Mouse (Mus musculus): ENCODE data around the gene Noxo1. TPM values are rescaled to one million over a fixed set of nuclear protein-coding genes. Genes with fewer than 3 reads are reported as not detected.

Gene Noxo1
- polyA plus RNA-seq, 1 experiment = 0.34 TPM

DNA sequence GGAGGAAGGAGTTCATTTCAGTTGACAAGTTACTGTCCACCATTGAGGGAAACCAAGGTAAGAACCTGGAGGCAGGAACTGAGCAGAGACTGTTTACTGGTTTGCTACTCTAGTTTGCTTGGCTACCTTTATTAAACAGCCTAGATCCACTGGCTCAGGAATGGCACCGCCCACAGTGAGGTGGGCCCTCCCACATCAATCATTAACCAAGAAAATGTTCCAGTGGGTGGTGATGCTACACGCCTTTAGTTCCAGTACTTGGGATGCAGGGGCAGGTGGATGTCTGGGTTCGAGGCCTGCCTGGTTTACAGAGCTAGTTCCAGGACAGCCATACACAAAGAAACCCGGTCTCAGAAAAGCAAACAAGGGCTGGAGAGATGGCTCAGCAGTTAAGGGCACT, 42.2 kb downstream of the Noxo1 start:
- no peaks in the 10 kb centered on the region for H3K27me3 ChIP-seq (ENCODE audit: control insufficient read depth, insufficient read depth, insufficient read length)
- no peaks in the 10 kb centered on the region for H3K79me3 ChIP-seq (ENCODE audit: low read depth)
- H3K4me3 ChIP-seq (ENCODE audit: insufficient read depth, poor library complexity, severe bottlenecking) = no peak overlapping the region
- H3K36me3 ChIP-seq (ENCODE audit: control insufficient read depth, insufficient read depth) = no peaks in the 10 kb centered on the region
- no peak for TF ChIP-seq MYOD1 (IDR thresholded peaks at IDR 0.05; ENCODE audit: control insufficient read depth, insufficient read length, low read depth)
- TF ChIP-seq USF1 (IDR thresholded peaks at IDR 0.05; ENCODE audit: low read depth) = no peak
- no peak for TF ChIP-seq CEBPB (IDR thresholded peaks at IDR 0.05; ENCODE audit: low read depth)
- no peak for TF ChIP-seq CTCF (IDR thresholded peaks at IDR 0.05; ENCODE audit: control insufficient read depth, insufficient read depth, insufficient read length)
- no peak for TF ChIP-seq FOSL1 (IDR thresholded peaks at IDR 0.05; ENCODE audit: insufficient read depth, low read length, poor library complexity, severe bottlenecking)
- TF ChIP-seq MYOG (IDR thresholded peaks at IDR 0.05; ENCODE audit: control insufficient read depth, extremely low read depth, insufficient read length) = no peak
- no peaks in the 10 kb centered on the region for H3K79me2 ChIP-seq (ENCODE audit: control insufficient read depth, insufficient read depth)
- no peak overlapping the region for H3ac ChIP-seq (ENCODE audit: control insufficient read depth, insufficient read length, low read depth)

DNA sequence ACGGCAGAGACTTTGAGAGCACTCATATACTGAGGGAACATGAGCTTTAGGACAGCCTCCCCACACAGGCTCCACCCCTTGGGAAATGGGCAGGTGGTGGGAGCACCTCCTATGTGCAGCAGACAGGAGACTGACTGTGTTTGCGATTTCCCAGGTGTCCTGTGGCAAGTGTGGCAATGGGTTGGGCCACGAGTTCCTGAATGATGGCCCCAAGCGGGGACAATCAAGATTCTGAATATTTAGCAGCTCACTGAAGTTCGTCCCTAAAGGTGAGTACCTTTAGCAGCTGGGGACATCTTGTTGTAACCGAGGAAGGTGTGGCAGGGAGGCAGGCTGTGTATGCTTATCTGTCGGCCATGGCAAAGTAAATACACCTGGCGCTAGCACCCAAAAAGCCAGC, 43.9 kb downstream of the Noxo1 start:
- H3K27me3 ChIP-seq (ENCODE audit: control insufficient read depth, insufficient read depth, insufficient read length) = no peaks in the 10 kb centered on the region

DNA sequence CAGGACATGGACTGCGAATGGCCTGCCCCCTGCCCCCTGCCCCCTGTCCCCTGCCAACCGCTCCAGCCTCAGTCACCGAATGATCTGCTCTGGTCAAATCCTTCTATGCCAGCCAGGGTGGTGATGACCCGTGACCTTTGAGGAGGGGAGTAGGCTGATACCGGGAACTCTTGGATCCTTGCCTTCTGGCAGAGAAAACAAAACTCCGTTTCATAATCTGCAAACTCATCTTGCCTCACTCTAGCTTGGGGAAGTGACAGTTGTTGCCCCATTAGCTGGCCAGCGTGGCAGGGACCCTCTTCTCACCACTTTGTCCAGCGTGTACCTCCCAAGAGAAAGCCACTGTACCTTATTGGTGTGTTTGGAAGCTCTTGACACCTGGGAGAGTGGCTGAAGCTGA, 46.3 kb downstream of the Noxo1 start:
- H3K36me3 ChIP-seq (ENCODE audit: control insufficient read depth, insufficient read depth) = no peaks in the 10 kb centered on the region

More for the DNA sequence above, 43.9 kb downstream of the Noxo1 start:
- Histone ChIP-seq H3K79me2 (ENCODE audit: control insufficient read depth, insufficient read depth) (no peaks in the 10 kb centered on the region), H3K79me3 (ENCODE audit: low read depth) (no peaks in the 10 kb centered on the region), H3ac (ENCODE audit: control insufficient read depth, insufficient read length, low read depth) (no peak overlapping the region), H3K4me3 (ENCODE audit: insufficient read depth, poor library complexity, severe bottlenecking) (no peak overlapping the region), H3K36me3 (ENCODE audit: control insufficient read depth, insufficient read depth) (no peaks in the 10 kb centered on the region)
- TF ChIP-seq CTCF (IDR thresholded peaks at IDR 0.05; ENCODE audit: control insufficient read depth, insufficient read depth, insufficient read length) (no peak), MYOG (IDR thresholded peaks at IDR 0.05; ENCODE audit: control insufficient read depth, extremely low read depth, insufficient read length) (no peak), FOSL1 (IDR thresholded peaks at IDR 0.05; ENCODE audit: insufficient read depth, low read length, poor library complexity, severe bottlenecking) (no peak), USF1 (IDR thresholded peaks at IDR 0.05; ENCODE audit: low read depth) (no peak), MYOD1 (IDR thresholded peaks at IDR 0.05; ENCODE audit: control insufficient read depth, insufficient read length, low read depth) (no peak), CEBPB (IDR thresholded peaks at IDR 0.05; ENCODE audit: low read depth) (no peak), MAX (IDR thresholded peaks at IDR 0.05) (no peak)

DNA sequence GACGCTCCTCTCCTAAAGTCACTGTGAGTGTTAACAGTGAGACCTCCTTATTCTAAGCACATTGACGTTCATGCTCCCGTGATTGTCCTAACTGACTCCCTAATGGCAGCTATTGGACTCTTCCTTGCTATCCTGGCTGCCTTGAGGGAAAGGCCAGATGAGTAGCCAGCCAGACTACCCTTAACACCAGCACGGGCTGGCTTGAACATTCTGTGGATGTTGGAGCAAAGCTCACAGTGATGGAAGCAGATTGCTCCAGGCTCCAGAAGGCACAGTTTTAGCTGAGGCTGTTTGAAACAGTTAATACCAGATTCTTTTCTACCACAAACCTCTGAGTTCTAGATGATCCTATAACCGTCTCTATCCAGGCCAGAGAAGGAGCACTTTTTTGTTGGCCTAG, 47.9 kb downstream of the Noxo1 start:
- H3K79me2 ChIP-seq (ENCODE audit: control insufficient read depth, insufficient read depth) = no peaks in the 10 kb centered on the region
- TF ChIP-seq MYOG (IDR thresholded peaks at IDR 0.05; ENCODE audit: control insufficient read depth, extremely low read depth, insufficient read length) = no peak
- no peak for TF ChIP-seq USF1 (IDR thresholded peaks at IDR 0.05; ENCODE audit: low read depth)
- no peak for TF ChIP-seq FOSL1 (IDR thresholded peaks at IDR 0.05; ENCODE audit: insufficient read depth, low read length, poor library complexity, severe bottlenecking)
- H3K36me3 ChIP-seq (ENCODE audit: control insufficient read depth, insufficient read depth) = no peaks in the 10 kb centered on the region
- no peak overlapping the region for H3K4me3 ChIP-seq (ENCODE audit: insufficient read depth, poor library complexity, severe bottlenecking)
- H3K27me3 ChIP-seq (ENCODE audit: control insufficient read depth, insufficient read depth, insufficient read length) = no peaks in the 10 kb centered on the region
- no peak overlapping the region for H3ac ChIP-seq (ENCODE audit: control insufficient read depth, insufficient read length, low read depth)
- H3K79me3 ChIP-seq (ENCODE audit: low read depth) = no peaks in the 10 kb centered on the region

More for the DNA sequence above, 46.3 kb downstream of the Noxo1 start:
- H3ac ChIP-seq (ENCODE audit: control insufficient read depth, insufficient read length, low read depth) = no peak overlapping the region
- no peak overlapping the region for H3K4me3 ChIP-seq (ENCODE audit: insufficient read depth, poor library complexity, severe bottlenecking)
- H3K79me3 ChIP-seq (ENCODE audit: low read depth) = no peaks in the 10 kb centered on the region
- H3K79me2 ChIP-seq (ENCODE audit: control insufficient read depth, insufficient read depth) = no peaks in the 10 kb centered on the region
- no peaks in the 10 kb centered on the region for H3K27me3 ChIP-seq (ENCODE audit: control insufficient read depth, insufficient read depth, insufficient read length)
- TF ChIP-seq MYOG (IDR thresholded peaks at IDR 0.05; ENCODE audit: control insufficient read depth, extremely low read depth, insufficient read length) (no peak), MYOD1 (IDR thresholded peaks at IDR 0.05; ENCODE audit: control insufficient read depth, insufficient read length, low read depth) (no peak), CEBPB (IDR thresholded peaks at IDR 0.05; ENCODE audit: low read depth) (no peak), FOSL1 (IDR thresholded peaks at IDR 0.05; ENCODE audit: insufficient read depth, low read length, poor library complexity, severe bottlenecking) (no peak)

DNA sequence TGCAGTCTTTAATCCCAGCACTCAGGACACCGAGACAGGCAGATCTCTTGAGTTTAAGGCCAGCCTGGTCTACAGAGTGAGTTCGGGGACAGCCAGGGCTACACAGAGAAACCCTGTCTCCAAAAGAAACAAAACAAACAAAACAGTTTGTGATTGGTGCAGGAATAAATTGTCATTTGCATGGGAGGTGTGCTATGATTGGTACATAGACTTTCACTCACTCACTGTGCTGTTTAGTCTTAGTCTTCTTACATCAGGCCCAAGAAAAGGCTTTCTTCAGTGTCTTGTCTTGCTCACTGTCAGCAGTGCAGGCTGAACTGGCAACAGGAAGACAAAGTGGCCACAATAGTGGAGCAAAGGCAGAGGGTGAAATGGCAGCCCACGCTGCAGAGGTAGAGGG, 48.3 kb downstream of the Noxo1 start:
- no peaks in the 10 kb centered on the region for H3K79me2 ChIP-seq (ENCODE audit: control insufficient read depth, insufficient read depth)
- H3K36me3 ChIP-seq (ENCODE audit: control insufficient read depth, insufficient read depth) = no peaks in the 10 kb centered on the region
- no peak overlapping the region for H3K4me3 ChIP-seq (ENCODE audit: insufficient read depth, poor library complexity, severe bottlenecking)
- H3K79me3 ChIP-seq (ENCODE audit: low read depth) = no peaks in the 10 kb centered on the region
- H3K27me3 ChIP-seq (ENCODE audit: control insufficient read depth, insufficient read depth, insufficient read length) = no peaks in the 10 kb centered on the region
- no peak overlapping the region for H3ac ChIP-seq (ENCODE audit: control insufficient read depth, insufficient read length, low read depth)
- no peak for TF ChIP-seq USF1 (IDR thresholded peaks at IDR 0.05; ENCODE audit: low read depth)
- TF ChIP-seq MYOD1 (IDR thresholded peaks at IDR 0.05; ENCODE audit: control insufficient read depth, insufficient read length, low read depth) = no peak
- TF ChIP-seq CTCF (IDR thresholded peaks at IDR 0.05; ENCODE audit: control insufficient read depth, insufficient read depth, insufficient read length) = no peak
- TF ChIP-seq FOSL1 (IDR thresholded peaks at IDR 0.05; ENCODE audit: insufficient read depth, low read length, poor library complexity, severe bottlenecking) = no peak
- no peak for TF ChIP-seq MYOG (IDR thresholded peaks at IDR 0.05; ENCODE audit: control insufficient read depth, extremely low read depth, insufficient read length)

Measured in C2C12 (cell line).